Mouse (Mus musculus): Measurements from ENCODE around the gene Ak9.
"Not testable (repeated sequence)": the region's sequence is repeated elsewhere in the genome, so short reads cannot be mapped to it uniquely, and the experiment has no call there.

DNA sequence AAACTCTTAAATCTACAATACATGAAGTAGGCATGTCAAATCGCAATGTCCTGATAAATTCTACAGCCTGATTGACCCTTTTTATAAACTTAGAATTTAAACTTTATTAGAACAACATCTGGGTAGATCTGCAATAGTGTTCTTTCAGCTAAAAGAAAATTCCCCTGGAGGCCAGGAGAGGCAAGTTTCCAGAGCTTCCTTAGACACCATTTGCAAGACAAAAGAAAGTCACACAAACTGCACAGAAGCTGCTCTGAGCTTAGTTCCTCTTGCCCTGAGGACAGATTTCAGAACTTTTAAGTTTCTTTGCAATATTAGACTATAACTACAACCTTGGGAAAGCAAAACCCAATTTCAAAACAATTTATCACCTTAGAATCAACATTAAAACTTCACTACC is 109.7 kb downstream of the Ak9 start:
- TF ChIP-seq CTCF (IDR thresholded peaks at IDR 0.05; ENCODE audit: borderline replicate concordance, extremely low read depth, insufficient read depth, insufficient read length); POLR2A (IDR thresholded peaks at IDR 0.05; ENCODE audit: borderline replicate concordance, extremely low read depth, insufficient read depth, insufficient read length, poor library complexity, severe bottlenecking): not testable (repeated sequence)
